Mouse (Mus musculus): Measurements from ENCODE around the gene Lzts2. TPM values are rescaled to one million over a fixed set of nuclear protein-coding genes. Genes with fewer than 3 reads are reported as not detected.
"Not testable (repeated sequence)": the region's sequence is repeated elsewhere in the genome, so short reads cannot be mapped to it uniquely, and the experiment has no call there.

The Lzts2 gene
- total RNA-seq, 2 experiments from 2014 or later, result 1.4 to 3.8 TPM

- no peak for ATAC-seq (replicated peaks; ENCODE audit: low FRiP score, poor library complexity, severe bottlenecking)
These were observed 7.1 kb downstream of the Lzts2 start for GRCm38 (mm10) chr19:45021362-45021761.

- no peak for ATAC-seq (replicated peaks; ENCODE audit: low FRiP score, poor library complexity, severe bottlenecking)
These were observed 9.8 kb downstream of the Lzts2 start for GRCm38 (mm10) chr19:45023993-45024392.

- no peak for ATAC-seq (replicated peaks; ENCODE audit: low FRiP score, poor library complexity, severe bottlenecking)
These were observed 10.6 kb downstream of the Lzts2 start for GRCm38 (mm10) chr19:45024775-45025174.

GRCm38 (mm10) chr19:45025937-45026568 lies 11.8 kb downstream of the Lzts2 start:
- no peak for ATAC-seq (replicated peaks; ENCODE audit: low FRiP score, poor library complexity, severe bottlenecking)

GRCm38 (mm10) chr19:45026958-45027670 lies 12.9 kb downstream of the Lzts2 start:
- no peak for ATAC-seq (replicated peaks; ENCODE audit: low FRiP score, poor library complexity, severe bottlenecking)

- no peak for ATAC-seq (replicated peaks; ENCODE audit: low FRiP score, poor library complexity, severe bottlenecking)
These were observed 13.6 kb downstream of the Lzts2 start for GRCm38 (mm10) chr19:45027848-45028247.

GRCm38 (mm10) chr19:45028746-45029145 lies 14.5 kb downstream of the Lzts2 start:
- ATAC-seq (replicated peaks; ENCODE audit: low FRiP score, poor library complexity, severe bottlenecking), result no peak

- no peak for ATAC-seq (replicated peaks; ENCODE audit: low FRiP score, poor library complexity, severe bottlenecking)
These were observed 15.4 kb downstream of the Lzts2 start for GRCm38 (mm10) chr19:45029571-45029970.

- 0 out of 2 replicates have a peak, but pooled peaks have one; percentile 43 for ATAC-seq (replicated peaks; ENCODE audit: low FRiP score, poor library complexity, severe bottlenecking)
These were observed 15.9 kb downstream of the Lzts2 start for GRCm38 (mm10) chr19:45030111-45030510.

GRCm38 (mm10) chr19:45030746-45031693 lies 16.8 kb downstream of the Lzts2 start:
- ATAC-seq (replicated peaks; ENCODE audit: low FRiP score, poor library complexity, severe bottlenecking), result peak; percentile 64

GRCm38 (mm10) chr19:45031780-45032179 lies 17.6 kb downstream of the Lzts2 start:
- peak; percentile 67 for ATAC-seq (replicated peaks; ENCODE audit: low FRiP score, poor library complexity, severe bottlenecking)

GRCm38 (mm10) chr19:45032570-45033332 lies 18.5 kb downstream of the Lzts2 start:
- no peak for ATAC-seq (replicated peaks; ENCODE audit: low FRiP score, poor library complexity, severe bottlenecking)

- ATAC-seq (replicated peaks; ENCODE audit: low FRiP score, poor library complexity, severe bottlenecking), result peak; percentile 41; the same call in 1 of the 2 replicates
These were observed 22.7 kb downstream of the Lzts2 start for GRCm38 (mm10) chr19:45036867-45037266.

- ATAC-seq (replicated peaks; ENCODE audit: low FRiP score, poor library complexity, severe bottlenecking), result not testable (repeated sequence)
These were observed 24.0 kb downstream of the Lzts2 start for GRCm38 (mm10) chr19:45038198-45038597.

GRCm38 (mm10) chr19:45040214-45040613 lies 26.0 kb downstream of the Lzts2 start:
- ATAC-seq (replicated peaks; ENCODE audit: low FRiP score, poor library complexity, severe bottlenecking), result no peak

GRCm38 (mm10) chr19:45044389-45044927 lies 30.2 kb downstream of the Lzts2 start:
- no peak for ATAC-seq (replicated peaks; ENCODE audit: low FRiP score, poor library complexity, severe bottlenecking)

- no peak for ATAC-seq (replicated peaks; ENCODE audit: low FRiP score, poor library complexity, severe bottlenecking)
These were observed 31.0 kb downstream of the Lzts2 start for GRCm38 (mm10) chr19:45045236-45045635.

GRCm38 (mm10) chr19:45045651-45046050 lies 31.4 kb downstream of the Lzts2 start, which contains the start of gene Pdzd7:
Gene Pdzd7, minus strand, starts transcription at chr19:45045717.
- no peak for ATAC-seq (replicated peaks; ENCODE audit: low FRiP score, poor library complexity, severe bottlenecking)
